Mouse (Mus musculus) brain, embryonic 14.5 days (tissue): ENCODE results near the gene Dnah12.

Experiments used
- CTCF ChIP-seq: fragments of 200-500 bp; IDR thresholded peaks from 2 replicates; pipeline ENCODE4 v1.5.1; 2012; ENCODE audit warnings: inconsistent platforms, mild to moderate bottlenecking, moderate library complexity, borderline replicate concordance; ENCODE audit not compliant: insufficient read depth, insufficient read length; ENCODE audit errors: extremely low read depth
- POLR2A ChIP-seq: fragments of 200-500 bp; IDR thresholded peaks from 2 replicates; pipeline ENCODE4 v1.6.1; 2012; ENCODE audit warnings: mild to moderate bottlenecking, inconsistent platforms, borderline replicate concordance; ENCODE audit not compliant: poor library complexity, insufficient read depth, insufficient read length, severe bottlenecking; ENCODE audit errors: extremely low read depth

GRCm38 (mm10) chr14:26670964-26671363 lies 22.1 kb upstream of the Dnah12 start:
- TF ChIP-seq CTCF (no peak), POLR2A (no peak)
